Mouse (Mus musculus) heart, postnatal 0 days (tissue): ENCODE measurements around the gene Zfhx3.

Experiments
- CTCF ChIP-seq: IDR thresholded peaks from 2 replicates; pipeline ENCODE4 v1.5.1; 2016; ENCODE audit warnings: antibody characterized with exemption, control low read depth, low read depth
- EP300 ChIP-seq: IDR thresholded peaks from 2 replicates; pipeline ENCODE4 v1.6.1; 2016; ENCODE audit warnings: antibody characterized with exemption, low read depth

- TF ChIP-seq EP300 = no peak
- no peak for TF ChIP-seq CTCF
Observed at GRCm38 (mm10) chr8:108480141-108480540, 537.7 kb downstream of the Zfhx3 start.
